Mouse (Mus musculus): ENCODE results near the gene Wnt2b. TPM values are rescaled to one million over a fixed set of nuclear protein-coding genes. Genes with fewer than 3 reads are reported as not detected.
A peak's percentile ranks its signal among the peaks of the same experiment; 100 is the strongest.

Gene Wnt2b
- polyA plus RNA-seq (2014; fragmentation: Nextera tagmentation; extraction: Ambion mirVana), result 2.8 and 3.4 TPM in 2 replicates

GRCm38 (mm10) chr3:104961066-104962059 is at the start of gene Wnt2b:
Gene Wnt2b, minus strand, starts transcription at chr3:104961921.
- 1% methylated on average over 86 of the region's 87 CpGs for whole genome bisulfite sequencing
- peaks cover 20% of the 10 kb centered on the region for H3K27me3 ChIP-seq (ENCODE audit: insufficient read depth, low read length)

DNA sequence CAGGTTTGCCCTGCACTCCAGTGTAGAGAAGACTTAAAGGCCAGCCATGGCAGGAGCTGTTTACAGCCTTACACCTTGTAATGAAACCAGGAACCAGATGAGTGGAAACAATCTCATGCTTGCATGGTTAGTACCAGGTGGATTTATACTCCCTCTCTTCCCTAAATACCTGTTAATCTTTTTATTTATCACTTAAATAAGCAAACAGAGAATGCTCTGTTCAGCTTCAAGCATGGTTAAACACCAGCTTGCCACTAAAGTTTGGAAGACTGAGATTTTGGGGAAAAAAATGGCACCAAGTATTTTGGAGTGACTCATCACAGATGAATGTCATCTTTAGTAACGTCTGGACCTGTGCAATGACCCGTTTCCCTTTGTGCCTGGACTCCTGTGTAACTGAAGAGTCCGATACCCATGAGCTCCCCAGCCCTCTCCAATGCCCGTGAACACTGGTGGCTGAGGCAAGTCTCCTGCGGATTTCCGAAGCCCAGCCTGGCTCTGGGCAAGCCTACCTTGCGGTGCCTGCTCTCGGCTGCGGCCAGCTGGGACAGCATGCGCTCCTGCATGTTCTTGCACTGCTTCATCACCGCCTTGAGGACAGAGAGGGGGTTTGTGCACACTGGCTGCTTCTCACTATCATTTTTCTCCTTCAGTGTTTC is 49.1 kb upstream of the Wnt2b start:
- peaks cover 46% of the 10 kb centered on the region for H3K36me3 ChIP-seq (ENCODE audit: insufficient read depth)
- H3K27ac ChIP-seq (ENCODE audit: low read depth), result no peak overlapping the region
- H3K9ac ChIP-seq, result no peak overlapping the region
- DNase-seq (no peak), ATAC-seq (ENCODE audit: insufficient read depth) (no peak)
- no peak overlapping the region for H3K4me3 ChIP-seq (ENCODE audit: low read depth, low read length)
- peaks cover 7% of the 10 kb centered on the region; the same call in 1 of the 2 replicates for H3K4me1 ChIP-seq (ENCODE audit: insufficient read depth)
- H3K4me2 ChIP-seq, result no peak overlapping the region
- no peaks in the 10 kb centered on the region for H3K27me3 ChIP-seq (ENCODE audit: insufficient read depth, low read length)
- TF ChIP-seq CTCF (IDR thresholded peaks at IDR 0.05; ENCODE audit: low read depth), result no peak
- WGBS, result 86% methylated on average over 11 of the region's 11 CpGs
- no peaks in the 10 kb centered on the region for H3K9me3 ChIP-seq (ENCODE audit: low read depth, low read length)

More at GRCm38 (mm10) chr3:104961066-104962059, at the start of gene Wnt2b:
- DNase-seq (peak; percentile 47), ATAC-seq (ENCODE audit: insufficient read depth) (peak; percentile 39)
- H3K4me2 ChIP-seq, result peak within 1 kb of the TSS; percentile 78
- TF ChIP-seq CTCF (IDR thresholded peaks at IDR 0.05; ENCODE audit: low read depth), result no peak
- peak within 1 kb of the TSS; percentile 55 for H3K9ac ChIP-seq
- peak within 1 kb of the TSS; percentile 52 for H3K4me3 ChIP-seq (ENCODE audit: low read depth, low read length)
- H3K4me1 ChIP-seq (ENCODE audit: insufficient read depth), result peaks cover 18% of the 10 kb centered on the region; the same call in 1 of the 2 replicates
- no peaks in the 10 kb centered on the region for H3K36me3 ChIP-seq (ENCODE audit: insufficient read depth)
- peak within 1 kb of the TSS; percentile 78 for H3K27ac ChIP-seq (ENCODE audit: low read depth)
- no peaks in the 10 kb centered on the region for H3K9me3 ChIP-seq (ENCODE audit: low read depth, low read length)

DNA sequence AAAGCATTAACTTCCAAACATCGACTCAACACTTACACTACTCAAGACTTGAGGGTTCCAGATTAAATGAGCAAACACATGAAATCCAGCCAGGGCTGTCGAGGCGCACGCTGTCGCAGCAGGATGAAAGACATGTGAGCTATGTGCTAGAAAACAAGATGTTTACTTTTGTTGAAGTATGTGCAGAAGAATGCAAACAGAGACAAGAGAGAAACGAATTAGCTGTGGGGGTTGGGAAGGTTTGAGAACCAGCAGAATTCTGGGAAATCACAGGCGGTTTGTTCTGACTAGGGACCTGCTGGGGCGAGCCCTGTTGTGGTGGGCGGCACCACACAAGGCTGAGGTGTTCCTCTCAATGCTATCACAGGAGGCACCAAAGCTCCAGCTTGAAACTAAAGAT is 46.3 kb upstream of the Wnt2b start:
- H3K4me2 ChIP-seq, result no peak overlapping the region
- peak; percentile 62 for DNase-seq
- TF ChIP-seq CTCF (IDR thresholded peaks at IDR 0.05; ENCODE audit: low read depth), result no peak
- ATAC-seq (ENCODE audit: insufficient read depth), result peak; percentile 67; the same call in 1 of the 2 replicates
- H3K4me3 ChIP-seq (ENCODE audit: low read depth, low read length), result no peak overlapping the region
- no peak overlapping the region for H3K9ac ChIP-seq
- peaks cover 70% of the 10 kb centered on the region for H3K36me3 ChIP-seq (ENCODE audit: insufficient read depth)
- peak overlapping the region; percentile 48; the same call in 1 of the 2 replicates for H3K27ac ChIP-seq (ENCODE audit: low read depth)
- no peaks in the 10 kb centered on the region for H3K27me3 ChIP-seq (ENCODE audit: insufficient read depth, low read length)
- WGBS, result 55% methylated on average over 9 of the region's 9 CpGs
- no peaks in the 10 kb centered on the region for H3K9me3 ChIP-seq (ENCODE audit: low read depth, low read length)
- H3K4me1 ChIP-seq (ENCODE audit: insufficient read depth), result no peaks in the 10 kb centered on the region

DNA sequence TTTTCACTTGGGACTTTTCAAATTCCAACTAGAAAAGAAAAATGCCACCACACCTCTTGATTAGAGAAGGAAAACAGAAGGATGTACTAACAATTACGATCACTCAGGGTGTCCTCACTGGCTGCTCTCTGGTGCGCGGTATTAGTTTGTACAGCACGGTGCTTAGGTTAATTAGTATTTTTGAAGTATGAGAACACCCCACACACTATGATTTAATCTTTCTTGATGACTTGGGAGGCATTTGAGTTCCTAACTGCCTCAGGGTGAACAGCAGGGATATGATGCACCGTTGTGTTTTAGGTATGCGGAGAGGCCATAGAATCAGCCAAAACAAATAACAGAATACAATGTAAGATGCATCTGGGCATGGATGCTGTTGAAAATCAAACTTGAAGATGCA is 44.4 kb upstream of the Wnt2b start:
- no peaks in the 10 kb centered on the region for H3K27me3 ChIP-seq (ENCODE audit: insufficient read depth, low read length)
- DNase-seq (no peak), ATAC-seq (ENCODE audit: insufficient read depth) (no peak)
- no peak overlapping the region for H3K4me2 ChIP-seq
- H3K4me1 ChIP-seq (ENCODE audit: insufficient read depth), result peaks cover 4% of the 10 kb centered on the region
- H3K36me3 ChIP-seq (ENCODE audit: insufficient read depth), result peaks cover 77% of the 10 kb centered on the region
- 87% methylated on average over 6 of the region's 6 CpGs for WGBS
- no peak overlapping the region for H3K9ac ChIP-seq
- no peak overlapping the region for H3K4me3 ChIP-seq (ENCODE audit: low read depth, low read length)
- no peak overlapping the region for H3K27ac ChIP-seq (ENCODE audit: low read depth)
- H3K9me3 ChIP-seq (ENCODE audit: low read depth, low read length), result no peaks in the 10 kb centered on the region
- TF ChIP-seq CTCF (IDR thresholded peaks at IDR 0.05; ENCODE audit: low read depth), result no peak

GRCm38 (mm10) chr3:105005561-105006065 is 43.9 kb upstream of the Wnt2b start:
- WGBS, result 84% methylated on average over 20 of the region's 20 CpGs
- TF ChIP-seq CTCF (IDR thresholded peaks at IDR 0.05; ENCODE audit: low read depth), result no peak
- H3K4me3 ChIP-seq (ENCODE audit: low read depth, low read length), result no peak overlapping the region
- H3K9ac ChIP-seq, result no peak overlapping the region
- DNase-seq (no peak), ATAC-seq (ENCODE audit: insufficient read depth) (no peak)
- H3K27ac ChIP-seq (ENCODE audit: low read depth), result no peak overlapping the region; the same call in 1 of the 2 replicates
- H3K27me3 ChIP-seq (ENCODE audit: insufficient read depth, low read length), result no peaks in the 10 kb centered on the region
- peaks cover 73% of the 10 kb centered on the region for H3K36me3 ChIP-seq (ENCODE audit: insufficient read depth)
- no peaks in the 10 kb centered on the region for H3K9me3 ChIP-seq (ENCODE audit: low read depth, low read length)
- no peak overlapping the region for H3K4me2 ChIP-seq
- H3K4me1 ChIP-seq (ENCODE audit: insufficient read depth), result peaks cover 6% of the 10 kb centered on the region

GRCm38 (mm10) chr3:105005011-105005410 is 43.3 kb upstream of the Wnt2b start:
- Histone ChIP-seq H3K4me3 (ENCODE audit: low read depth, low read length) (no peak overlapping the region), H3K36me3 (ENCODE audit: insufficient read depth) (peaks cover 67% of the 10 kb centered on the region), H3K9ac (no peak overlapping the region), H3K27me3 (ENCODE audit: insufficient read depth, low read length) (no peaks in the 10 kb centered on the region), H3K4me2 (no peak overlapping the region), H3K4me1 (ENCODE audit: insufficient read depth) (peaks cover 6% of the 10 kb centered on the region), H3K9me3 (ENCODE audit: low read depth, low read length) (no peaks in the 10 kb centered on the region), H3K27ac (ENCODE audit: low read depth) (no peak overlapping the region)
- ATAC-seq (ENCODE audit: insufficient read depth) (no peak), DNase-seq (no peak)
- 83% methylated on average over 10 of the region's 10 CpGs for WGBS
- no peak for TF ChIP-seq CTCF (IDR thresholded peaks at IDR 0.05; ENCODE audit: low read depth)

Measured in lung, embryonic 14.5 days (tissue).